Mouse (Mus musculus): ENCODE data around the gene Fbxl15. TPM values are rescaled to one million over a fixed set of nuclear protein-coding genes. Genes with fewer than 3 reads are reported as not detected.

Fbxl15 gene
- total and polyA plus RNA-seq, 3 experiments: 6.7 to 41.6 (median 12.1) TPM

- no peak for DNase-seq
These were observed 4.9 kb upstream of the Fbxl15 start for GRCm38 (mm10) chr19:46322996-46323572.

GRCm38 (mm10) chr19:46323716-46324115 lies 4.3 kb upstream of the Fbxl15 start:
- DNase-seq: no peak

- DNase-seq: no peak
These were observed 3.6 kb upstream of the Fbxl15 start for GRCm38 (mm10) chr19:46324366-46324765.

- DNase-seq: no peak
These were observed 3.1 kb upstream of the Fbxl15 start for GRCm38 (mm10) chr19:46324918-46325317.

- DNase-seq: no peak
These were observed 1.8 kb upstream of the Fbxl15 start for GRCm38 (mm10) chr19:46326019-46326755.

- peak; percentile 66 for DNase-seq
These were observed 1.2 kb upstream of the Fbxl15 start, which contains the start of gene Psd for GRCm38 (mm10) chr19:46326756-46327305. Gene Psd, minus strand, starts transcription at chr19:46327156.

GRCm38 (mm10) chr19:46327531-46328064 lies 386 bp upstream of the Fbxl15 start:
- DNase-seq: no peak

- no peak for DNase-seq
These were observed 1.2 kb downstream of the Fbxl15 start for GRCm38 (mm10) chr19:46329031-46329641.

GRCm38 (mm10) chr19:46329951-46330350 lies 2.0 kb downstream of the Fbxl15 start:
- peak; percentile 91 for DNase-seq

- no peak for DNase-seq
These were observed 2.7 kb downstream of the Fbxl15 start for GRCm38 (mm10) chr19:46330696-46331095.

GRCm38 (mm10) chr19:46331326-46331725 lies 3.3 kb downstream of the Fbxl15 start:
- no peak for DNase-seq

- no peak for DNase-seq
These were observed 4.0 kb downstream of the Fbxl15 start for GRCm38 (mm10) chr19:46331936-46332335.

GRCm38 (mm10) chr19:46332721-46333339 lies 4.8 kb downstream of the Fbxl15 start:
- DNase-seq: no peak

GRCm38 (mm10) chr19:46333906-46334305 lies 5.9 kb downstream of the Fbxl15 start:
- no peak for DNase-seq

- DNase-seq: no peak
These were observed 9.8 kb downstream of the Fbxl15 start for GRCm38 (mm10) chr19:46337719-46338330.

- DNase-seq: peak; percentile 97
These were observed 10.4 kb downstream of the Fbxl15 start, which contains the start of gene Cuedc2 for GRCm38 (mm10) chr19:46338331-46338936. Gene Cuedc2, minus strand, starts transcription at chr19:46338702.

GRCm38 (mm10) chr19:46338942-46339286 lies 10.9 kb downstream of the Fbxl15 start:
- no peak for DNase-seq

- DNase-seq: peak; percentile 46
These were observed 11.4 kb downstream of the Fbxl15 start for GRCm38 (mm10) chr19:46339287-46339971.

- DNase-seq: no peak
These were observed 16.9 kb downstream of the Fbxl15 start for GRCm38 (mm10) chr19:46344710-46345419.

- no peak for DNase-seq
These were observed 19.2 kb downstream of the Fbxl15 start for GRCm38 (mm10) chr19:46347146-46347545.
